Mouse (Mus musculus) embryonic facial prominence, embryonic 15.5 days (tissue): ENCODE measurements at regions not wholly inside any gene's neighbourhood (a gene's known extent, or its start where the extent isn't known, plus 50 kb on each side); places are given as distances from the start of the nearest gene placed in this dataset.

ENCODE experiments used
- ATAC-seq: fragments of 200-750 bp; cut with Nextera tagmentation; 2 replicates; pipeline ENCODE4 v1.8.0; 2017; ENCODE audit warnings: low read depth, moderate TSS enrichment; ENCODE audit not compliant: insufficient number of reproducible peaks, low FRiP score, low TSS enrichment
- H3K27ac ChIP-seq: fragments of 300-500 bp; sonication (generic); replicated peaks from 2 replicates; pipeline ENCODE4 v1.5.1; 2015; ENCODE audit warnings: mild to moderate bottlenecking, inconsistent platforms
- H3K27me3 ChIP-seq: fragments of 300-500 bp; sonication (generic); 2 replicates; pipeline ENCODE4 v1.6.1; 2015; ENCODE audit warnings: inconsistent platforms
- H3K36me3 ChIP-seq: fragments of 300-500 bp; sonication (generic); 2 replicates; pipeline ENCODE4 v1.6.1; 2015; ENCODE audit warnings: mild to moderate bottlenecking, inconsistent platforms
- H3K4me1 ChIP-seq: fragments of 300-500 bp; sonication (generic); 2 replicates; pipeline ENCODE4 v1.6.1; 2015; ENCODE audit warnings: inconsistent platforms
- H3K4me2 ChIP-seq: fragments of 300-500 bp; sonication (generic); replicated peaks from 2 replicates; pipeline ENCODE4 v1.6.1; 2015; ENCODE audit warnings: mild to moderate bottlenecking, inconsistent platforms
- H3K4me3 ChIP-seq: fragments of 300-500 bp; sonication (generic); replicated peaks from 2 replicates; pipeline ENCODE4 v1.5.1; 2015; ENCODE audit warnings: mild to moderate bottlenecking, inconsistent platforms
- H3K9ac ChIP-seq: fragments of 300-500 bp; sonication (generic); 2 replicates; pipeline ENCODE4 v1.6.1; 2015; ENCODE audit warnings: inconsistent platforms
- H3K9me3 ChIP-seq: fragments of 300-500 bp; sonication (generic); replicated peaks from 2 replicates; pipeline ENCODE4 v1.6.1; 2016; ENCODE audit warnings: inconsistent platforms
- WGBS: fragments of 180-500 bp; shearing (Covaris S2); methylation state at CpG from one replicate; pipeline ENCODE4 v1.1.7; 2015; 5-methylcytosine and 5-hydroxymethylcytosine counted together

- Histone ChIP-seq H3K4me1 (peaks cover 2% of the 10 kb centered on the region; the same call in 1 of the 2 replicates), H3K4me3 (no peak overlapping the region), H3K9ac (no peak overlapping the region), H3K36me3 (no peaks in the 10 kb centered on the region), H3K27me3 (no peaks in the 10 kb centered on the region), H3K4me2 (no peak overlapping the region), H3K27ac (0 out of 2 replicates have a peak overlapping the region, but pooled peaks have one; percentile 25), H3K9me3 (no peaks in the 10 kb centered on the region)
- ATAC-seq = peak; percentile 51; the same call in 1 of the 2 replicates
- 28% methylated on average over 5 of the region's 5 CpGs for WGBS
Observed at GRCm38 (mm10) chr13:71874986-71875385, 88.5 kb downstream of the Irx1 start.

DNA sequence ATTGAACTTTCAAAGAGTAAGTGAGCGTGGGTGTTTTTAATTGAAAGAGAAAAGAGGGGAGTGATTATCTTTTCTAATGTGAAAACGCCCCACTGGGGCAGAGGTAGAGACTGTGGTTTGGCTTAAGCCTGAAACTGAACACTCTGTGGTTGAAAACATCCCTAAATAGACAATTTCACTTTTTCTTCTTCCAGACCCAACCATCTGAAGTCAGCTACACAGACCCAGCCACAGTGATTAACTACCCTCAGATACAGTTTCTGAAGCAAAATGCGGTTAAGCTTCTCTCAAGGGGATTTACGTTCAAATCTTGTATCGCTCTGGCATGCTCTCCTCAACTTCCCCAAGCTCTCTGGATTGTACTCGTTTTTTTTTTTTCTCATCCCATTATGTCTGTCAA, 94.8 kb downstream of the Irx1 start:
- Histone ChIP-seq H3K36me3 (no peaks in the 10 kb centered on the region), H3K9me3 (no peaks in the 10 kb centered on the region), H3K4me3 (no peak overlapping the region), H3K4me1 (no peaks in the 10 kb centered on the region), H3K9ac (no peak overlapping the region), H3K27me3 (no peaks in the 10 kb centered on the region), H3K4me2 (no peak overlapping the region), H3K27ac (no peak overlapping the region)
- ATAC-seq = peak; percentile 65; the same call in 1 of the 2 replicates
- 32% methylated on average over 6 of the region's 6 CpGs for WGBS

- Histone ChIP-seq H3K36me3 (no peaks in the 10 kb centered on the region), H3K4me2 (no peak overlapping the region), H3K4me1 (no peaks in the 10 kb centered on the region), H3K4me3 (no peak overlapping the region), H3K27ac (no peak overlapping the region), H3K27me3 (no peaks in the 10 kb centered on the region), H3K9me3 (no peaks in the 10 kb centered on the region), H3K9ac (no peak overlapping the region)
- ATAC-seq = no peak
- WGBS = 70% methylated on average over 7 of the region's 7 CpGs
Observed at GRCm38 (mm10) chr13:71853426-71854025, 110.0 kb downstream of the Irx1 start.

- Histone ChIP-seq H3K4me2 (no peak overlapping the region), H3K36me3 (no peaks in the 10 kb centered on the region), H3K9ac (no peak overlapping the region), H3K27ac (no peak overlapping the region), H3K4me1 (no peaks in the 10 kb centered on the region), H3K27me3 (no peaks in the 10 kb centered on the region), H3K4me3 (no peak overlapping the region), H3K9me3 (no peaks in the 10 kb centered on the region)
- ATAC-seq = no peak
- 59% methylated on average over 16 of the region's 16 CpGs for WGBS
Observed at GRCm38 (mm10) chr13:71804032-71804958, 159.2 kb downstream of the Irx1 start.

DNA sequence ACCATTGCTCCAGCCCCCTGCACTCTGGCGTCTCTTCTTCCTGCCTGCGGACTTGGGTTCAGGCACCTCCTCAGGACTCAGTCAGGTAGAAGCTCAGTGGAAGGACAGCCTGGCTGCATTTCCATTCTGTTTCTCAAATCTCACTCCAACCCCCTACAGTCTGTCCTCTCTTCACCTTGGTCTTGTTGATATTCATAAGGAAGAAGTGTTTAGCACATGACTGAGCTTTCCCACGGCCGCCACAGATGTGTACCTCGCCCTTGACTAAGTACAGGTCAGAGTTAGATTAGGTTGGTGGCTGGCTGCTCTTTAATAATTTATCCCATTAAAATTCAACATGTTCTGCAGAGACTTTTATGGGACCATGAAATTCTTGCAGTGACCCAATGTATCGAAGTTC, 165.2 kb downstream of the Irx1 start:
- no peaks in the 10 kb centered on the region for H3K27me3 ChIP-seq
- H3K9ac ChIP-seq = no peak overlapping the region
- H3K4me3 ChIP-seq = no peak overlapping the region
- no peak for ATAC-seq
- H3K4me1 ChIP-seq = no peaks in the 10 kb centered on the region
- H3K27ac ChIP-seq = no peak overlapping the region
- H3K36me3 ChIP-seq = no peaks in the 10 kb centered on the region
- 83% methylated on average over 6 of the region's 6 CpGs for WGBS
- no peaks in the 10 kb centered on the region for H3K9me3 ChIP-seq
- no peak overlapping the region for H3K4me2 ChIP-seq

DNA sequence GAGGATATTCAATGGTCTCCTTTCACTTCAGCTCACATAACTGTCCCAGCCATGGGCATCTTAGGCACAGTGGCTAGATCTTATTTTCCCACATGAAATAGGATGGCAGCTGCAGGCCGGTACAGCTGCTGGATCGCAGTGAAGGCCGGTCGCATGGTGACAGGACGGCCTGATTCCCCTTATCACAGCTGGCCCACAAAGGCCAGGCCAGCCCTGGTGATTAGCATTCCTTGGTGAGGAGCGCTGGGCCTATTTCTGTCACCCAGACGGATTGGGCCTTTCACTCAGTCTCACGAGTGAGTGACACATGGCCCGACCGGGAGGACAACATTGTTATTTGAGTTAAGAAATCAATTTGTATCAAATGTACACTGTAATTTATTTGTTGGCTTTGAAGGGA, 178.8 kb downstream of the Irx1 start:
- H3K9ac ChIP-seq = no peak overlapping the region
- no peak for ATAC-seq
- H3K4me1 ChIP-seq = peaks cover 8% of the 10 kb centered on the region; the same call in 1 of the 2 replicates
- no peak overlapping the region for H3K27ac ChIP-seq
- H3K27me3 ChIP-seq = no peaks in the 10 kb centered on the region
- H3K36me3 ChIP-seq = no peaks in the 10 kb centered on the region
- no peaks in the 10 kb centered on the region for H3K9me3 ChIP-seq
- WGBS = 42% methylated on average over 10 of the region's 10 CpGs
- H3K4me3 ChIP-seq = no peak overlapping the region
- no peak overlapping the region for H3K4me2 ChIP-seq

GRCm38 (mm10) chr13:71747003-71747965, 216.2 kb downstream of the Irx1 start:
- Histone ChIP-seq H3K4me3 (no peak overlapping the region), H3K27me3 (no peaks in the 10 kb centered on the region), H3K4me2 (no peak overlapping the region), H3K9ac (no peak overlapping the region), H3K4me1 (peaks cover 14% of the 10 kb centered on the region; the same call in 1 of the 2 replicates), H3K9me3 (no peaks in the 10 kb centered on the region), H3K36me3 (no peaks in the 10 kb centered on the region), H3K27ac (no peak overlapping the region)
- no peak for ATAC-seq
- 60% methylated on average over 11 of the region's 11 CpGs for WGBS

GRCm38 (mm10) chr13:71746534-71746933, 217.0 kb downstream of the Irx1 start:
- Histone ChIP-seq H3K4me3 (no peak overlapping the region), H3K9ac (no peak overlapping the region), H3K36me3 (no peaks in the 10 kb centered on the region), H3K27me3 (no peaks in the 10 kb centered on the region), H3K4me2 (no peak overlapping the region), H3K4me1 (peaks cover 14% of the 10 kb centered on the region; the same call in 1 of the 2 replicates), H3K9me3 (no peaks in the 10 kb centered on the region), H3K27ac (no peak overlapping the region)
- no peak for ATAC-seq
- 12% methylated on average over 3 of the region's 3 CpGs for WGBS

- H3K4me3 ChIP-seq = no peak overlapping the region
- peaks cover 12% of the 10 kb centered on the region for H3K4me1 ChIP-seq
- peak; percentile 50; the same call in 1 of the 2 replicates for ATAC-seq
- no peaks in the 10 kb centered on the region for H3K9me3 ChIP-seq
- H3K36me3 ChIP-seq = no peaks in the 10 kb centered on the region
- no peak overlapping the region for H3K27ac ChIP-seq
- WGBS = 35% methylated on average over 8 of the region's 8 CpGs
- no peak overlapping the region for H3K9ac ChIP-seq
- no peaks in the 10 kb centered on the region for H3K27me3 ChIP-seq
- no peak overlapping the region; the same call in 1 of the 2 replicates for H3K4me2 ChIP-seq
Observed at GRCm38 (mm10) chr13:71736821-71737345, 226.6 kb downstream of the Irx1 start.

DNA sequence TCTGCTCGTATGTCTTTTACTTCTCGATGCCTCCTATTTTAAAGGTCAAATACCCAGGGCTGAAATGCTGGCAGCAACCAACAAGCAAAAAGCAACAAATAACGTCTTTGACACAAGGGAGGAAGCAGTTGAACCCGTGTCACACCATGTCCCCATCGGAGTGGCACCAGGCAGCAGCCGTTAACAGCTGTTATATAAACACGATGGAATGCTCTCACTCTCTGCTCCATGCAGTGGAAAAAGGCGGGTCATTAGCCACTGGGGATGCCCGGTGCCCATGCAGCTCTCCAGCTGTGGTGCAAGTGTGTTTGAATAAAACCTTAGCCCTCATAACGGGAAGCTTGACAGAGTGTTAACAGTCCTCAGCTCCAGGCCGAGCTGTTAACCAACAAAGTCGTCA, 229.3 kb downstream of the Irx1 start:
- no peaks in the 10 kb centered on the region for H3K27me3 ChIP-seq
- peaks cover 12% of the 10 kb centered on the region for H3K4me1 ChIP-seq
- H3K27ac ChIP-seq = no peak overlapping the region
- H3K4me3 ChIP-seq = no peak overlapping the region
- ATAC-seq = no peak
- 42% methylated on average over 12 of the region's 12 CpGs for WGBS
- H3K9me3 ChIP-seq = no peaks in the 10 kb centered on the region
- H3K9ac ChIP-seq = no peak overlapping the region
- no peaks in the 10 kb centered on the region for H3K36me3 ChIP-seq
- H3K4me2 ChIP-seq = no peak overlapping the region
